Comparison of ENCODE assay signal across 15 mouse cellular contexts in the genomic region with DNA sequence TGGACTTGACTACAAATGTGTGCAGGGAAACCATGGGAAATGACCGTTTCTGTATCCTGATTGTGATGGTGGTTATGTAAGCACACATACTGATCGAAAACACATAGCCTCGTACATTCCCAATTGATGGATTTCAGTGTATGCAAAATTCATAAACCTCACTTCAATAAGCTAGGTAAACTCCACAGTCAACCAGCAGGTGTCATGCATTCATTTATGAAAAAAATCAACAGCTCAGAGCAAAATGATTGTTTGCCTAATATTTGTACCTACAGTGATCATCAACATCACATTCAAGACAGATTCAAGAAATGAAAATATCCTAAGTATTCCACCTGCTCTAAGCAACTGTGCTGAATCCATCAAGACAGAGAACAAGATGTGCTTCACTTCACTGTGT. TPM values are rescaled to one million over a fixed set of nuclear protein-coding genes. Genes with fewer than 3 reads are reported as not detected.
DNase-seq lines count a peak whose midpoint lies in the region; ATAC-seq and TF ChIP-seq lines count a peak whose summit lies in the region.
"Had no signal": no experiment of that assay in that cellular context is flagged by ENCODE, and none has a peak within 500 bp of the region (broad histone marks: within the 10 kb centered on the region; RNA-seq: fewer than 3 reads in every experiment).

No protein-coding gene starts in this region.

- H3K79me2 ChIP-seq in liver, adult 2 months (ENCODE audit: control insufficient read depth, insufficient read depth, low read length): no peaks in the 10 kb centered on the region

- no peak overlapping the region for H3K27ac ChIP-seq in hindbrain, embryonic 14.5 days
- no peak overlapping the region for H3K27ac ChIP-seq in hindbrain, embryonic 10.5 days
- no peak overlapping the region for H3K27ac ChIP-seq in liver, adult 2 months (replicated peaks; ENCODE audit: insufficient read depth, low read depth, low read length)
- H3K27ac ChIP-seq: forebrain, embryonic 10.5 days; heart, embryonic 13.5 days; liver, embryonic 14.5 days had no signal

- no peak overlapping the region for H3K4me3 ChIP-seq in hindbrain, embryonic 14.5 days (replicated peaks; ENCODE audit: low read length)
- H3K4me3 ChIP-seq in hindbrain, embryonic 10.5 days: no peak overlapping the region
- H3K4me3 ChIP-seq in liver, adult 2 months (ENCODE audit: insufficient read depth, low read depth, low read length): no peak overlapping the region
- H3K4me3 ChIP-seq: forebrain, embryonic 10.5 days; heart, embryonic 13.5 days had no signal

- ATAC-seq in hindbrain, embryonic 14.5 days (ENCODE audit: low FRiP score): no peak
- no peak for ATAC-seq in Patski

- DNase-seq in hindbrain, embryonic 14.5 days (ENCODE audit: low spot score): peak; percentile 57
- DNase-seq in hindbrain, embryonic 10.5 days (ENCODE audit: low spot score): no peak
- DNase-seq in liver, adult 2 months (ENCODE audit: extremely low read depth, low read depth, low spot score): peak; percentile 29
- DNase-seq in liver (no peak), A20 (ENCODE audit: low read depth, low spot score) (peak; percentile 26), Patski (ENCODE audit: low read depth, low spot score) (no peak)
- DNase-seq in thymus, postnatal 25 days: no peak
- DNase-seq: adrenal gland, postnatal 36 days; cerebellum, adult 11-12 months; gastrocnemius, postnatal 14 days; kidney, postnatal 4 days; spleen, adult 18-20 months had no signal

- no peaks in the 10 kb centered on the region for H3K36me3 ChIP-seq in hindbrain, embryonic 14.5 days (replicated peaks; ENCODE audit: control insufficient read depth, insufficient read depth)
- H3K36me3 ChIP-seq in hindbrain, embryonic 10.5 days: no peaks in the 10 kb centered on the region
- no peaks in the 10 kb centered on the region for H3K36me3 ChIP-seq in liver, adult 2 months (ENCODE audit: control insufficient read depth, insufficient read depth, low read length)
- H3K36me3 ChIP-seq: forebrain, embryonic 10.5 days; heart, embryonic 13.5 days had no signal

- 83% methylated on average over 3 of the region's 3 CpGs for WGBS in hindbrain, embryonic 14.5 days
- WGBS in hindbrain, embryonic 10.5 days: 86% methylated on average over 3 of the region's 3 CpGs
- WGBS in liver, adult 2 months: 70% methylated on average over 3 of the region's 3 CpGs

- no peaks in the 10 kb centered on the region for H3K4me1 ChIP-seq in hindbrain, embryonic 14.5 days (replicated peaks; ENCODE audit: control insufficient read depth, insufficient read depth, low read length)
- H3K4me1 ChIP-seq in hindbrain, embryonic 10.5 days (replicated peaks): no peaks in the 10 kb centered on the region
- H3K4me1 ChIP-seq in liver, adult 2 months (ENCODE audit: control insufficient read depth, insufficient read depth, low read length): no peaks in the 10 kb centered on the region
- H3K4me1 ChIP-seq: forebrain, embryonic 10.5 days; heart, embryonic 13.5 days had no signal

- no peaks in the 10 kb centered on the region for H3K27me3 ChIP-seq in hindbrain, embryonic 14.5 days (ENCODE audit: control insufficient read depth, insufficient read depth, low read length)
- H3K27me3 ChIP-seq in hindbrain, embryonic 10.5 days (ENCODE audit: insufficient read depth, poor library complexity, severe bottlenecking): no peaks in the 10 kb centered on the region
- no peaks in the 10 kb centered on the region for H3K27me3 ChIP-seq in liver, adult 2 months (ENCODE audit: control insufficient read depth, insufficient read depth, low read length)
- H3K27me3 ChIP-seq in Patski: no peaks in the 10 kb centered on the region
- H3K27me3 ChIP-seq: heart, embryonic 13.5 days had no signal

- CTCF ChIA-PET in Patski (lab: Charles Lee): interaction anchor here (0.7 to 7.1 kb wide), 20 partner anchors 9 to 711 kb away, joined by 3 to 99 read pairs (median 4); partner anchors contain the start of gene Gpr88

- H3K9ac ChIP-seq in hindbrain, embryonic 14.5 days: no peak overlapping the region
- H3K9ac ChIP-seq in liver, adult 2 months (ENCODE audit: low read depth, low read length): no peak overlapping the region
- H3K9ac ChIP-seq: heart, embryonic 13.5 days; liver, embryonic 14.5 days had no signal

- H3K4me2 ChIP-seq in hindbrain, embryonic 14.5 days (replicated peaks): no peak overlapping the region
- H3K4me2 ChIP-seq: heart, embryonic 13.5 days had no signal

- peak; percentile 51 for TF ChIP-seq CTCF in liver, adult 2 months (IDR thresholded peaks at IDR 0.05; ENCODE audit: low read depth, low read length)
- TF ChIP-seq CTCF in Patski (IDR thresholded peaks at IDR 0.05): peak; percentile 68

- in situ Hi-C loops in Patski (cut with MboI; ENCODE audit: low pct_unique_long_range_greater_than_20kb): loop anchor here (5.0 to 25.0 kb wide), 3 partner anchors 167 to 697 kb away; no protein-coding TSS in a partner anchor

- no peaks in the 10 kb centered on the region for H3K9me3 ChIP-seq in hindbrain, embryonic 14.5 days (ENCODE audit: control insufficient read depth, low read length)
- H3K9me3 ChIP-seq in hindbrain, embryonic 10.5 days: no peaks in the 10 kb centered on the region
- H3K9me3 ChIP-seq: forebrain, embryonic 10.5 days; heart, embryonic 13.5 days had no signal

- POLR2A ChIA-PET in Patski (lab: Charles Lee): interaction anchor here (1.1 kb wide), 1 partner anchor 287 kb away, joined by 3 read pairs; no protein-coding TSS in a partner anchor

- TF ChIP-seq POLR2A in liver, adult 2 months (IDR thresholded peaks at IDR 0.05; ENCODE audit: extremely low read depth, insufficient read depth, low read length): no peak

RNA-seq across cellular contexts. Expression of gene Extl2, which starts 33.5 kb away (rescaled TPM):
- 43.7 and 48.0 TPM in 2 replicates for polyA plus RNA-seq in hindbrain, embryonic 14.5 days (2014; fragmentation: Nextera tagmentation; extraction: Ambion mirVana)
- 20.7 and 23.6 TPM in 2 replicates for polyA plus RNA-seq in hindbrain, embryonic 10.5 days (2016; fragmentation: Nextera tagmentation; extraction: Ambion mirVana)
- 6.5 and 6.6 TPM in 2 replicates for total RNA-seq in liver, adult 2 months (2014; rRNA removed)
- 6.8 and 7.0 TPM in 2 replicates for polyA plus RNA-seq in liver, adult 2 months (2012; rRNA removed)
- polyA plus RNA-seq in Patski (2021): 43.8 TPM

RNA-seq across cellular contexts. Expression of gene Slc30a7, which starts 33.6 kb away (rescaled TPM):
- polyA plus RNA-seq in hindbrain, embryonic 14.5 days (2014; fragmentation: Nextera tagmentation; extraction: Ambion mirVana): 19.5 and 22.5 TPM in 2 replicates
- 21.0 and 26.4 TPM in 2 replicates for polyA plus RNA-seq in hindbrain, embryonic 10.5 days (2016; fragmentation: Nextera tagmentation; extraction: Ambion mirVana)
- 11.2 and 13.4 TPM in 2 replicates for total RNA-seq in liver, adult 2 months (2014; rRNA removed)
- polyA plus RNA-seq in liver, adult 2 months (2012; rRNA removed): 5.8 and 6.5 TPM in 2 replicates
- polyA plus RNA-seq in Patski (2021): 37.9 TPM

Comparison
In these comparisons a context has a peak if more than half of its experiments do, and no peak if none do; other contexts are left out.
1. DNase-seq: peak in hindbrain, embryonic 14.5 days (single experiment), liver, adult 2 months (single experiment) and A20 (single experiment); none in hindbrain, embryonic 10.5 days (single experiment), liver (single experiment), Patski (single experiment) and thymus, postnatal 25 days (single experiment).